Mouse (Mus musculus): ENCODE measurements around the gene Erc2. TPM values are rescaled to one million over a fixed set of nuclear protein-coding genes. Genes with fewer than 3 reads are reported as not detected.

Gene Erc2
- total RNA-seq, 4 experiments from 2014 or later, result 1.0 to 1.2 (median 1.1) TPM

GRCm38 (mm10) chr14:28288926-28289325 lies 666.7 kb downstream of the Erc2 start:
- no peak for DNase-seq (ENCODE audit: low spot score)

- DNase-seq (ENCODE audit: low spot score), result no peak
Measured at GRCm38 (mm10) chr14:28293921-28294320, 671.7 kb downstream of the Erc2 start.

GRCm38 (mm10) chr14:28295145-28295544 lies 672.9 kb downstream of the Erc2 start:
- DNase-seq (ENCODE audit: low spot score), result no peak

GRCm38 (mm10) chr14:28300095-28300494 lies 677.9 kb downstream of the Erc2 start:
- no peak for DNase-seq (ENCODE audit: low spot score)

GRCm38 (mm10) chr14:28301251-28301650 lies 679.0 kb downstream of the Erc2 start:
- DNase-seq (ENCODE audit: low spot score), result no peak

- no peak for DNase-seq (ENCODE audit: low spot score)
Measured at GRCm38 (mm10) chr14:28304131-28304530, 681.9 kb downstream of the Erc2 start.

GRCm38 (mm10) chr14:28308661-28309060 lies 686.4 kb downstream of the Erc2 start:
- DNase-seq (ENCODE audit: low spot score), result no peak

- DNase-seq (ENCODE audit: low spot score), result no peak
Measured at GRCm38 (mm10) chr14:28316851-28317250, 694.6 kb downstream of the Erc2 start.

- DNase-seq (ENCODE audit: low spot score), result peak; percentile 13
Measured at GRCm38 (mm10) chr14:28321916-28322534, 699.8 kb downstream of the Erc2 start.

GRCm38 (mm10) chr14:28323243-28323642 lies 701.0 kb downstream of the Erc2 start:
- DNase-seq (ENCODE audit: low spot score), result no peak

GRCm38 (mm10) chr14:28323727-28324126 lies 701.5 kb downstream of the Erc2 start:
- no peak for DNase-seq (ENCODE audit: low spot score)

GRCm38 (mm10) chr14:28326456-28326855 lies 704.2 kb downstream of the Erc2 start:
- DNase-seq (ENCODE audit: low spot score), result no peak

- no peak for DNase-seq (ENCODE audit: low spot score)
Measured at GRCm38 (mm10) chr14:28328512-28328911, 706.3 kb downstream of the Erc2 start.

- no peak for DNase-seq (ENCODE audit: low spot score)
Measured at GRCm38 (mm10) chr14:28331108-28331507, 708.9 kb downstream of the Erc2 start.

- DNase-seq (ENCODE audit: low spot score), result no peak
Measured at GRCm38 (mm10) chr14:28332351-28332953, 710.2 kb downstream of the Erc2 start.

- DNase-seq (ENCODE audit: low spot score), result no peak
Measured at GRCm38 (mm10) chr14:28339146-28339545, 716.9 kb downstream of the Erc2 start.

- no peak for DNase-seq (ENCODE audit: low spot score)
Measured at GRCm38 (mm10) chr14:28349129-28349528, 726.9 kb downstream of the Erc2 start.

GRCm38 (mm10) chr14:28356031-28356430 lies 733.8 kb downstream of the Erc2 start:
- DNase-seq (ENCODE audit: low spot score), result no peak

- DNase-seq (ENCODE audit: low spot score), result no peak
Measured at GRCm38 (mm10) chr14:28359502-28359901, 737.3 kb downstream of the Erc2 start.

- no peak for DNase-seq (ENCODE audit: low spot score)
Measured at GRCm38 (mm10) chr14:28359983-28360382, 737.8 kb downstream of the Erc2 start.

- no peak for DNase-seq (ENCODE audit: low spot score)
Measured at GRCm38 (mm10) chr14:28362336-28362735, 740.1 kb downstream of the Erc2 start.

GRCm38 (mm10) chr14:28370713-28371112 lies 748.5 kb downstream of the Erc2 start:
- no peak for DNase-seq (ENCODE audit: low spot score)

- no peak for DNase-seq (ENCODE audit: low spot score)
Measured at GRCm38 (mm10) chr14:28371651-28372050, 749.4 kb downstream of the Erc2 start.
